Mouse (Mus musculus): Measurements from ENCODE around the gene Rbfox3. TPM values are rescaled to one million over a fixed set of nuclear protein-coding genes. Genes with fewer than 3 reads are reported as not detected.

Gene Rbfox3
- polyA plus RNA-seq, 1 experiment from 2014 or later, result 0.69 TPM

GRCm38 (mm10) chr11:118927081-118927480 is 15.7 kb upstream of the Rbfox3 start:
- ATAC-seq (replicated peaks; ENCODE audit: insufficient number of reproducible peaks, low FRiP score, low TSS enrichment), result 0 out of 2 replicates have a peak, but pooled peaks have one; percentile 52
- Histone ChIP-seq H3K4me3 (ENCODE audit: low read depth, low read length) (no peak overlapping the region), H3K4me1 (ENCODE audit: control insufficient read depth, insufficient read depth, low read length) (no peaks in the 10 kb centered on the region), H3K9ac (ENCODE audit: low read depth, low read length) (no peak overlapping the region), H3K27me3 (ENCODE audit: control insufficient read depth, insufficient read depth, low read length) (peaks cover 3% of the 10 kb centered on the region; the same call in 1 of the 2 replicates), H3K27ac (ENCODE audit: low read depth, low read length) (no peak overlapping the region), H3K4me2 (no peak overlapping the region), H3K9me3 (replicated peaks; ENCODE audit: control insufficient read depth, low read length) (0 out of 2 replicates have a peak, but pooled peaks cover 2% of the 10 kb centered on the region), H3K36me3 (ENCODE audit: control insufficient read depth, insufficient read depth, low read length) (no peaks in the 10 kb centered on the region)
- 6% methylated on average over 5 of the region's 5 CpGs for WGBS (ENCODE audit: insufficient replicate concordance)

GRCm38 (mm10) chr11:118921852-118922251 is 10.5 kb upstream of the Rbfox3 start:
- no peak overlapping the region for H3K27ac ChIP-seq (ENCODE audit: low read depth, low read length)

GRCm38 (mm10) chr11:118916423-118917030 is 5.1 kb upstream of the Rbfox3 start:
- Histone ChIP-seq H3K4me3 (ENCODE audit: low read depth, low read length) (no peak overlapping the region), H3K36me3 (ENCODE audit: control insufficient read depth, insufficient read depth, low read length) (no peaks in the 10 kb centered on the region), H3K9me3 (replicated peaks; ENCODE audit: control insufficient read depth, low read length) (no peaks in the 10 kb centered on the region), H3K27ac (ENCODE audit: low read depth, low read length) (no peak overlapping the region), H3K9ac (ENCODE audit: low read depth, low read length) (no peak overlapping the region), H3K27me3 (ENCODE audit: control insufficient read depth, insufficient read depth, low read length) (peaks cover 9% of the 10 kb centered on the region; the same call in 1 of the 2 replicates), H3K4me2 (no peak overlapping the region), H3K4me1 (ENCODE audit: control insufficient read depth, insufficient read depth, low read length) (peaks cover 7% of the 10 kb centered on the region; the same call in 1 of the 2 replicates)
- 40% methylated on average over 15 of the region's 15 CpGs for WGBS (ENCODE audit: insufficient replicate concordance)
- ATAC-seq (replicated peaks; ENCODE audit: insufficient number of reproducible peaks, low FRiP score, low TSS enrichment), result no peak

More at GRCm38 (mm10) chr11:118921852-118922251, 10.5 kb upstream of the Rbfox3 start:
- 78% methylated on average over 6 of the region's 6 CpGs for WGBS (ENCODE audit: insufficient replicate concordance)
- no peaks in the 10 kb centered on the region for H3K36me3 ChIP-seq (ENCODE audit: control insufficient read depth, insufficient read depth, low read length)
- H3K9me3 ChIP-seq (replicated peaks; ENCODE audit: control insufficient read depth, low read length), result no peaks in the 10 kb centered on the region
- H3K4me3 ChIP-seq (ENCODE audit: low read depth, low read length), result no peak overlapping the region
- no peak for ATAC-seq (replicated peaks; ENCODE audit: insufficient number of reproducible peaks, low FRiP score, low TSS enrichment)
- H3K4me1 ChIP-seq (ENCODE audit: control insufficient read depth, insufficient read depth, low read length), result no peaks in the 10 kb centered on the region
- H3K4me2 ChIP-seq, result no peak overlapping the region
- H3K27me3 ChIP-seq (ENCODE audit: control insufficient read depth, insufficient read depth, low read length), result peaks cover 6% of the 10 kb centered on the region; the same call in 1 of the 2 replicates
- no peak overlapping the region for H3K9ac ChIP-seq (ENCODE audit: low read depth, low read length)

GRCm38 (mm10) chr11:118915888-118916287 is 4.5 kb upstream of the Rbfox3 start:
- no peak overlapping the region for H3K4me2 ChIP-seq
- no peak overlapping the region for H3K4me3 ChIP-seq (ENCODE audit: low read depth, low read length)
- ATAC-seq (replicated peaks; ENCODE audit: insufficient number of reproducible peaks, low FRiP score, low TSS enrichment), result no peak
- peaks cover 8% of the 10 kb centered on the region; the same call in 1 of the 2 replicates for H3K4me1 ChIP-seq (ENCODE audit: control insufficient read depth, insufficient read depth, low read length)
- H3K27me3 ChIP-seq (ENCODE audit: control insufficient read depth, insufficient read depth, low read length), result peaks cover 12% of the 10 kb centered on the region
- whole genome bisulfite sequencing (ENCODE audit: insufficient replicate concordance), result 100% methylated on average over 1 of the region's 2 CpGs
- no peak overlapping the region for H3K9ac ChIP-seq (ENCODE audit: low read depth, low read length)
- H3K9me3 ChIP-seq (replicated peaks; ENCODE audit: control insufficient read depth, low read length), result no peaks in the 10 kb centered on the region
- no peak overlapping the region for H3K27ac ChIP-seq (ENCODE audit: low read depth, low read length)
- no peaks in the 10 kb centered on the region for H3K36me3 ChIP-seq (ENCODE audit: control insufficient read depth, insufficient read depth, low read length)

- no peak for ATAC-seq (replicated peaks; ENCODE audit: insufficient number of reproducible peaks, low FRiP score, low TSS enrichment)
- H3K27ac ChIP-seq (ENCODE audit: low read depth, low read length), result no peak overlapping the region
- peaks cover 20% of the 10 kb centered on the region for H3K4me1 ChIP-seq (ENCODE audit: control insufficient read depth, insufficient read depth, low read length)
- 43% methylated on average over 6 of the region's 6 CpGs for WGBS (ENCODE audit: insufficient replicate concordance)
- H3K27me3 ChIP-seq (ENCODE audit: control insufficient read depth, insufficient read depth, low read length), result peaks cover 44% of the 10 kb centered on the region
- no peak overlapping the region for H3K4me3 ChIP-seq (ENCODE audit: low read depth, low read length)
- H3K4me2 ChIP-seq, result no peak overlapping the region
- no peaks in the 10 kb centered on the region for H3K9me3 ChIP-seq (replicated peaks; ENCODE audit: control insufficient read depth, low read length)
- H3K36me3 ChIP-seq (ENCODE audit: control insufficient read depth, insufficient read depth, low read length), result no peaks in the 10 kb centered on the region
- H3K9ac ChIP-seq (ENCODE audit: low read depth, low read length), result no peak overlapping the region
These were observed 1.3 kb upstream of the Rbfox3 start for GRCm38 (mm10) chr11:118912686-118913085.

- WGBS (ENCODE audit: insufficient replicate concordance), result 70% methylated on average over 10 of the region's 10 CpGs
- no peak overlapping the region for H3K4me2 ChIP-seq
- H3K27ac ChIP-seq (ENCODE audit: low read depth, low read length), result no peak overlapping the region
- peaks cover 55% of the 10 kb centered on the region for H3K27me3 ChIP-seq (ENCODE audit: control insufficient read depth, insufficient read depth, low read length)
- no peak for ATAC-seq (replicated peaks; ENCODE audit: insufficient number of reproducible peaks, low FRiP score, low TSS enrichment)
- H3K36me3 ChIP-seq (ENCODE audit: control insufficient read depth, insufficient read depth, low read length), result no peaks in the 10 kb centered on the region
- no peak overlapping the region for H3K4me3 ChIP-seq (ENCODE audit: low read depth, low read length)
- H3K4me1 ChIP-seq (ENCODE audit: control insufficient read depth, insufficient read depth, low read length), result peaks cover 23% of the 10 kb centered on the region
- no peak overlapping the region for H3K9ac ChIP-seq (ENCODE audit: low read depth, low read length)
- H3K9me3 ChIP-seq (replicated peaks; ENCODE audit: control insufficient read depth, low read length), result no peaks in the 10 kb centered on the region
These were observed 641 bp downstream of the Rbfox3 start for GRCm38 (mm10) chr11:118910756-118911155.

GRCm38 (mm10) chr11:118909814-118910201 is 1.6 kb downstream of the Rbfox3 start:
- peaks cover 63% of the 10 kb centered on the region for H3K27me3 ChIP-seq (ENCODE audit: control insufficient read depth, insufficient read depth, low read length)
- H3K4me3 ChIP-seq (ENCODE audit: low read depth, low read length), result peak overlapping the region; percentile 51
- WGBS (ENCODE audit: insufficient replicate concordance), result under 1% methylated on average over 13 of the region's 13 CpGs
- peak overlapping the region; percentile 76 for H3K4me2 ChIP-seq
- ATAC-seq (replicated peaks; ENCODE audit: insufficient number of reproducible peaks, low FRiP score, low TSS enrichment), result no peak
- H3K9ac ChIP-seq (ENCODE audit: low read depth, low read length), result no peak overlapping the region
- H3K27ac ChIP-seq (ENCODE audit: low read depth, low read length), result no peak overlapping the region
- H3K36me3 ChIP-seq (ENCODE audit: control insufficient read depth, insufficient read depth, low read length), result no peaks in the 10 kb centered on the region
- peaks cover 23% of the 10 kb centered on the region for H3K4me1 ChIP-seq (ENCODE audit: control insufficient read depth, insufficient read depth, low read length)
- no peaks in the 10 kb centered on the region for H3K9me3 ChIP-seq (replicated peaks; ENCODE audit: control insufficient read depth, low read length)

- WGBS (ENCODE audit: insufficient replicate concordance), result 1% methylated on average over 51 of the region's 90 CpGs
- Histone ChIP-seq H3K9ac (ENCODE audit: low read depth, low read length) (no peak overlapping the region), H3K4me3 (ENCODE audit: low read depth, low read length) (peak overlapping the region; percentile 51), H3K9me3 (replicated peaks; ENCODE audit: control insufficient read depth, low read length) (no peaks in the 10 kb centered on the region), H3K36me3 (ENCODE audit: control insufficient read depth, insufficient read depth, low read length) (no peaks in the 10 kb centered on the region), H3K27ac (ENCODE audit: low read depth, low read length) (no peak overlapping the region), H3K4me1 (ENCODE audit: control insufficient read depth, insufficient read depth, low read length) (peaks cover 23% of the 10 kb centered on the region), H3K4me2 (peak overlapping the region; percentile 76), H3K27me3 (ENCODE audit: control insufficient read depth, insufficient read depth, low read length) (peaks cover 64% of the 10 kb centered on the region)
- ATAC-seq (replicated peaks; ENCODE audit: insufficient number of reproducible peaks, low FRiP score, low TSS enrichment), result 0 out of 2 replicates have a peak, but pooled peaks have one; percentile 47
These were observed 2.2 kb downstream of the Rbfox3 start for GRCm38 (mm10) chr11:118908981-118909813.
